Mouse (Mus musculus) retina, embryonic 14.5 days (tissue): Measurements from ENCODE around the gene Peak1.

Experiments used
- DNase-seq: peaks from one replicate; pipeline ENCODE4 v3.0.0-alpha.2; 2015; ENCODE audit warnings: low spot score

Peak1 gene

GRCm38 (mm10) chr9:56314326-56314725 lies 103.5 kb downstream of the Peak1 start:
- no peak for DNase-seq

GRCm38 (mm10) chr9:56309079-56309478 lies 108.8 kb downstream of the Peak1 start:
- DNase-seq: no peak

- peak; percentile 51 for DNase-seq
Measured at GRCm38 (mm10) chr9:56304526-56304925, 113.3 kb downstream of the Peak1 start.

GRCm38 (mm10) chr9:56302921-56303465 lies 114.9 kb downstream of the Peak1 start:
- DNase-seq: peak; percentile 77

- DNase-seq: no peak
Measured at GRCm38 (mm10) chr9:56290019-56290418, 127.8 kb downstream of the Peak1 start.

- no peak for DNase-seq
Measured at GRCm38 (mm10) chr9:56282481-56282880, 135.4 kb downstream of the Peak1 start.

GRCm38 (mm10) chr9:56273576-56273975 lies 144.3 kb downstream of the Peak1 start:
- no peak for DNase-seq

GRCm38 (mm10) chr9:56272247-56272598 lies 145.6 kb downstream of the Peak1 start:
- no peak for DNase-seq

GRCm38 (mm10) chr9:56271326-56272246 lies 146.3 kb downstream of the Peak1 start:
- no peak for DNase-seq

- DNase-seq: no peak
Measured at GRCm38 (mm10) chr9:56269101-56269500, 148.8 kb downstream of the Peak1 start.

- DNase-seq: no peak
Measured at GRCm38 (mm10) chr9:56266200-56266815, 151.6 kb downstream of the Peak1 start.

- no peak for DNase-seq
Measured at GRCm38 (mm10) chr9:56265460-56266199, 152.2 kb downstream of the Peak1 start.

- DNase-seq: no peak
Measured at GRCm38 (mm10) chr9:56265022-56265360, 152.9 kb downstream of the Peak1 start.

- peak; percentile 70 for DNase-seq
Measured at GRCm38 (mm10) chr9:56264308-56265021, 153.4 kb downstream of the Peak1 start.

GRCm38 (mm10) chr9:56263055-56263454 lies 154.8 kb downstream of the Peak1 start:
- no peak for DNase-seq

- no peak for DNase-seq
Measured at GRCm38 (mm10) chr9:56260495-56261136, 157.3 kb downstream of the Peak1 start.

GRCm38 (mm10) chr9:56259790-56260494 lies 157.9 kb downstream of the Peak1 start:
- no peak for DNase-seq

GRCm38 (mm10) chr9:56258261-56258790 lies 159.5 kb downstream of the Peak1 start:
- no peak for DNase-seq

- no peak for DNase-seq
Measured at GRCm38 (mm10) chr9:56257227-56258000, 160.5 kb downstream of the Peak1 start.
